Mouse (Mus musculus) kidney, adult 10 weeks (tissue): ENCODE data around the gene Gm21775. TPM values are rescaled to one million over a fixed set of nuclear protein-coding genes. Genes with fewer than 3 reads are reported as not detected.

Experiments used
- polyA plus RNA-seq: library from polyadenylated mRNA; stranded (reverse); fragments of 350-450 nt; fragmentation: Illumina TruSeq; extraction: RNeasy Lipid Tissue Mini Kit (QIAGEN cat#74804); gene quantifications from one replicate; pipeline ENCODE4 v1.2.3, GENCODE M21; 2014; ENCODE audit warnings: low read depth, low replicate concordance

Gm21775 gene
- not detected for polyA plus RNA-seq

GRCm38 (mm10) chrY:10553153-10553552, at the start of gene Gm21775:
TSS of gene Gm21775 (plus strand) at chrY:10553453.

GRCm38 (mm10) chrY:10535942-10536341, 17.3 kb upstream of the Gm21775 start, which contains the start of gene Gm20737:
TSS of gene Gm20737 (minus strand) at chrY:10536042.

Other genes with a start within 250 kb of the Gm21775 start
- not detected for gene Gm20834, start 228.9 kb upstream of the Gm21775 start, polyA plus RNA-seq
- gene Gm28510, start 140.7 kb upstream of the Gm21775 start, polyA plus RNA-seq = not detected
- not detected for gene Gm20737, start 17.4 kb upstream of the Gm21775 start, polyA plus RNA-seq
- gene Gm21900, start 62.9 kb downstream of the Gm21775 start, polyA plus RNA-seq = not detected
- gene Gm20777, start 199.0 kb downstream of the Gm21775 start, polyA plus RNA-seq = not detected